Mouse (Mus musculus) erythroblast, adult 5-6 weeks (primary cell): Measurements from ENCODE around the gene Cyp8b1. TPM values are rescaled to one million over a fixed set of nuclear protein-coding genes. Genes with fewer than 3 reads are reported as not detected.

Experiments
- total RNA-seq, 2 experiments: library from RNA; stranded (forward) in 1 of 2; stranded (reverse) in 1 of 2; fragments of 150-400 nt in 1 of 2; fragments of 200-764, 138-1000 nt in 1 of 2; gene quantifications; 2 replicates each; pipeline versions ENCODE4 v1.2.3 to v1.2.4; 2015 to 2017; ENCODE audit warnings: low replicate concordance in 2 of 2

Cyp8b1 gene
- total RNA-seq, 2 experiments from 2014 or later: not detected

Other genes with a start within 250 kb of the Cyp8b1 start
- 4.2 and 6.5 TPM in 2 replicates for gene Sec22c, start 210.8 kb downstream of the Cyp8b1 start, total RNA-seq (2015; ENCODE audit: low replicate concordance)
- gene Sec22c, start 210.8 kb downstream of the Cyp8b1 start, total RNA-seq (2017; ENCODE audit: low replicate concordance): 3.2 and 6.6 TPM in 2 replicates
- 5.4 and 28.4 TPM in 2 replicates for gene Ss18l2, start 206.0 kb downstream of the Cyp8b1 start, total RNA-seq (2015; ENCODE audit: low replicate concordance)
- 5.5 and 10.0 TPM in 2 replicates for gene Ss18l2, start 206.0 kb downstream of the Cyp8b1 start, total RNA-seq (2017; ENCODE audit: low replicate concordance)
- 42.6 and 59.0 TPM in 2 replicates for gene Nktr, start 197.1 kb downstream of the Cyp8b1 start, total RNA-seq (2015; ENCODE audit: low replicate concordance)
- gene Nktr, start 197.1 kb downstream of the Cyp8b1 start, total RNA-seq (2017; ENCODE audit: low replicate concordance): 81.6 and 92.8 TPM in 2 replicates
- 2.1 TPM in 1 of 2 replicates, not detected in the other for gene Zfp651, start 157.0 kb downstream of the Cyp8b1 start, total RNA-seq (2015; ENCODE audit: low replicate concordance)
- gene Zfp651, start 157.0 kb downstream of the Cyp8b1 start, total RNA-seq (2017; ENCODE audit: low replicate concordance): 0.42 and 0.43 TPM in 2 replicates
- not detected in 2 replicates for gene Klhl40, start 138.7 kb downstream of the Cyp8b1 start, total RNA-seq (2015; ENCODE audit: low replicate concordance)
- not detected in 2 replicates for gene Klhl40, start 138.7 kb downstream of the Cyp8b1 start, total RNA-seq (2017; ENCODE audit: low replicate concordance)
- not detected in 2 replicates for gene Hhatl, start 123.8 kb downstream of the Cyp8b1 start, total RNA-seq (2015; ENCODE audit: low replicate concordance)
- not detected in 2 replicates for gene Hhatl, start 123.8 kb downstream of the Cyp8b1 start, total RNA-seq (2017; ENCODE audit: low replicate concordance)
- gene Ccdc13, start 76.8 kb downstream of the Cyp8b1 start, total RNA-seq (2015; ENCODE audit: low replicate concordance): 1.3 TPM in 1 of 2 replicates, not detected in the other
- not detected in 2 replicates for gene Ccdc13, start 76.8 kb downstream of the Cyp8b1 start, total RNA-seq (2017; ENCODE audit: low replicate concordance)
- 8.8 and 12.5 TPM in 2 replicates for gene Higd1a, start 57.9 kb downstream of the Cyp8b1 start, total RNA-seq (2015; ENCODE audit: low replicate concordance)
- 2.3 and 9.5 TPM in 2 replicates for gene Higd1a, start 57.9 kb downstream of the Cyp8b1 start, total RNA-seq (2017; ENCODE audit: low replicate concordance)
- not detected in 2 replicates for gene Ackr2, start 17.9 kb downstream of the Cyp8b1 start, total RNA-seq (2015; ENCODE audit: low replicate concordance)
- gene Ackr2, start 17.9 kb downstream of the Cyp8b1 start, total RNA-seq (2017; ENCODE audit: low replicate concordance): 0.09 TPM in 1 of 2 replicates, not detected in the other
- not detected in 2 replicates for gene Fam198a, start 34.7 kb upstream of the Cyp8b1 start, total RNA-seq (2015; ENCODE audit: low replicate concordance)
- gene Fam198a, start 34.7 kb upstream of the Cyp8b1 start, total RNA-seq (2017; ENCODE audit: low replicate concordance): not detected in 2 replicates
- not detected in 2 replicates for gene Pomgnt2, start 80.8 kb upstream of the Cyp8b1 start, total RNA-seq (2015; ENCODE audit: low replicate concordance)
- 2.0 TPM in 1 of 2 replicates, not detected in the other for gene Pomgnt2, start 80.8 kb upstream of the Cyp8b1 start, total RNA-seq (2017; ENCODE audit: low replicate concordance)
- gene Snrk, start 201.0 kb upstream of the Cyp8b1 start, total RNA-seq (2015; ENCODE audit: low replicate concordance): 4.2 and 10.0 TPM in 2 replicates
- gene Snrk, start 201.0 kb upstream of the Cyp8b1 start, total RNA-seq (2017; ENCODE audit: low replicate concordance): 10.0 and 28.9 TPM in 2 replicates